Mouse (Mus musculus) ES-E14 (cell line): ENCODE results near the gene Rnd3. TPM values are rescaled to one million over a fixed set of nuclear protein-coding genes. Genes with fewer than 3 reads are reported as not detected.
A peak's percentile ranks its signal among the peaks of the same experiment; 100 is the strongest.

ENCODE experiments used
- DNase-seq: peaks from one replicate; pipeline ENCODE4 v3.0.0-alpha.2; 2013; ENCODE audit warnings: low read depth, low spot score
- H3K27ac ChIP-seq: 2 replicates; pipeline ENCODE4 v1.5.1; 2012; ENCODE audit warnings: low read depth, mild to moderate bottlenecking, low read length, moderate library complexity, mixed read lengths; ENCODE audit not compliant: poor library complexity, insufficient read depth, severe bottlenecking
- H3K36me3 ChIP-seq: 2 replicates; pipeline ENCODE4 v1.6.1; 2012; ENCODE audit warnings: mild to moderate bottlenecking, low read length, moderate library complexity, mixed read lengths; ENCODE audit not compliant: control insufficient read depth, poor library complexity, insufficient read depth, severe bottlenecking
- H3K4me1 ChIP-seq, 2 experiments: fragments of 150-350 bp in 1 of 2; sonication (generic) in 1 of 2; 2 replicates each; pipeline ENCODE4 v1.6.1; 2012; ENCODE audit warnings: low read length in 2 of 2, mild to moderate bottlenecking in 1 of 2, mixed read lengths in 1 of 2; ENCODE audit not compliant: control insufficient read depth in 2 of 2, insufficient read depth in 2 of 2, poor library complexity in 1 of 2
- H3K4me3 ChIP-seq, 2 experiments: fragments of 150-350 bp in 1 of 2; sonication (generic) in 1 of 2; 2 replicates each; pipeline ENCODE4 v1.5.1; 2012; ENCODE audit warnings: low read length in 2 of 2, low read depth in 1 of 2, mild to moderate bottlenecking in 1 of 2, mixed read lengths in 1 of 2; ENCODE audit not compliant: insufficient read depth in 1 of 2, poor library complexity in 1 of 2, severe bottlenecking in 1 of 2
- H3K9ac ChIP-seq: 2 replicates; pipeline ENCODE4 v1.6.1; 2012; ENCODE audit warnings: low read depth, mild to moderate bottlenecking, low read length, mixed read lengths; ENCODE audit not compliant: poor library complexity, insufficient read depth, severe bottlenecking
- H3K9me3 ChIP-seq: fragments of 150-350 bp; sonication (generic); 2 replicates; pipeline ENCODE4 v1.6.1; 2012; ENCODE audit warnings: low read depth, mild to moderate bottlenecking, low read length; ENCODE audit not compliant: control insufficient read depth, insufficient read depth
- CHD2 ChIP-seq: IDR thresholded peaks from 2 replicates; pipeline ENCODE4 v1.6.1; 2014; ENCODE audit warnings: mild to moderate bottlenecking, low read depth, low read length, inconsistent platforms
- HCFC1 ChIP-seq: IDR thresholded peaks from 2 replicates; pipeline ENCODE4 v1.6.1; 2012; ENCODE audit warnings: low read length, inconsistent platforms, borderline replicate concordance; ENCODE audit not compliant: insufficient read depth
- MAFK ChIP-seq: IDR thresholded peaks from 2 replicates; pipeline ENCODE4 v1.6.1; 2014; ENCODE audit warnings: mild to moderate bottlenecking, low read depth, low read length, inconsistent platforms; ENCODE audit not compliant: insufficient read depth
- ZC3H11A ChIP-seq: IDR thresholded peaks from 2 replicates; pipeline ENCODE4 v1.6.1; 2012; ENCODE audit warnings: low read depth, mild to moderate bottlenecking, inconsistent platforms, low read length, borderline replicate concordance
- ZNF384 ChIP-seq: IDR thresholded peaks from 2 replicates; pipeline ENCODE4 v1.6.1; 2012; ENCODE audit warnings: low read depth, low read length, inconsistent platforms
- in situ Hi-C, 2 experiments: fragments of 600-800 bp; cut with MboI; formaldehyde crosslinking; loops; one replicate each; pipeline ENCODE4 v1.15.1; 2025; ENCODE audit warnings: low sequenced_read_pairs in 2 of 2, inconsistent platforms in 1 of 2; ENCODE audit not compliant: unreplicated experiment in 2 of 2
- total RNA-seq: library from RNA; depleted of rRNA; stranded (reverse); fragments of 300-350 nt; gene quantifications from 2 replicates; pipeline ENCODE4 v1.2.3, GENCODE M21; 2012; rRNA removed

Rnd3 gene
- 15.5 and 28.8 TPM in 2 replicates for total RNA-seq

DNA sequence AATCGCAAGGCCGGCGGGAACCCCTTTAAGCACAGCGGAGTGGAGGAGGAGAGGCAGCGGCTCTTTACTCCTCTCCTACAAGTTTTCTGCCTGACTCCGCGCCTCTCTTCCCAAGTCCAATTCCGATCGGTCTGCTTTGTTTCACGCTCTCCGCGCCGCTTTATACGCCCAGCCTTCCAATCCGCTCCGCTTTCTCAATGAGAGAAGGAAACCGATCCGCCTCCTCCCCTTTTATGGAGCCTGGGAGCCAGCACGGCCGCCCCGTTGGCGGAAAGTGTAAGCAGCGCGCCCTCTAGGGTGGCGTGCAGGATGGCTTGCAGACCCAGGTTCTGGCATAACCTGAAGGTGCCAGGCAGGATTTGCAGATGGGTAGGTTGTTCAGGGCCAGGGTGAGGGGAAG, at the start of gene Rnd3:
TSS of gene Rnd3 (minus strand) at position 137 of the 400 bp plus-strand sequence.
- H3K4me3 ChIP-seq: peak within 1 kb of the TSS; percentile 72 to 84

DNA sequence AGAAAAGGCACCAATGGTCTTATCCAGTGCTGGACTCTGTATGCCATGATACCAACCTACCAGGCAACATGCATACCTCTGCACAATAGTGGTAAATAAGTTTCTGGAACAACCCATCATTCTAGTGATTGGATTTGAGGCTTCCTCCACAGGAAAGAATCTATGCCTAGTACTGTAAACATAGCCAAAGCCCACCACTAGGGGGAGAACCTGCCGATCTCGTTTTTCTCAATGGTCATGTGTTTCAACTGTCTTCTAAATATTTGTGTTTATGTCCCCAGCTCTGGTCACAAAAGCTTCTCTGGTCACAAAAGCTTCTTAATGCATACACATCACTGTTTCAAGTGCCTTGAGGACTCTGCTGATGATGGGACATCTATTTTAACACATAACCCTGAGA, 43.4 kb upstream of the Rnd3 start:
- Histone ChIP-seq H3K9me3 (no peaks in the 10 kb centered on the region), H3K4me3 (no peak overlapping the region), H3K4me1 (no peaks in the 10 kb centered on the region), H3K27ac (no peak overlapping the region), H3K9ac (no peak overlapping the region), H3K36me3 (no peaks in the 10 kb centered on the region)
- TF ChIP-seq MAFK (no peak), ZNF384 (no peak), ZC3H11A (peak; percentile 48; the same call in 1 of the 2 replicates), CHD2 (no peak), HCFC1 (no peak)
- in situ Hi-C loops: no loop called here
- peak; percentile 40 for DNase-seq

More for the DNA sequence above, at the start of gene Rnd3:
- Histone ChIP-seq H3K9ac (peak within 1 kb of the TSS; percentile 67), H3K9me3 (no peaks in the 10 kb centered on the region), H3K4me1 (peaks cover 0 to 4% of the 10 kb centered on the region in 2 experiments; a peak in 1 of 4 replicates), H3K36me3 (no peaks in the 10 kb centered on the region), H3K27ac (peak within 1 kb of the TSS; percentile 12; the same call in 1 of the 2 replicates)
- DNase-seq: peak; percentile 95
- in situ Hi-C loops: no loop called here
- TF ChIP-seq CHD2 (no peak), ZC3H11A (peak; percentile 76; the same call in 1 of the 2 replicates)

DNA sequence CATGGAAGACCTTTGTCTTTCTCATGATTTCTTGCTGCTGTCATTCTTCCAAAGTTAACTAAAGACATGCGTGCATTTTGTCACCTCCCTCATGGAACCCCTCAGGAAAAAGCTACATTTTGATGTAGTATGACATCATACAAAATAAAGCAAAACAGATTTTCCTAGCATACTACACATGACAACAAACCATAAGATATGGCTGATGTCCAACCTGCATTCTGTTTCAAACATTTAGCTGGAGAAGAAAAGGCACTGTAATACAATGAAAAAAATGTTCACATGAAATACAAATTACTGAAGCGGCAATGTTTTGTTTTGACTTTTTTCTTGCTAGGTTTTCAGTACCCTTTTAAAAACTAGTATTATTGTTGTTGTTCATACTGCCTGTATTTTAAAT, 36.9 kb upstream of the Rnd3 start:
- Histone ChIP-seq H3K36me3 (no peaks in the 10 kb centered on the region), H3K4me3 (no peak overlapping the region), H3K9ac (no peak overlapping the region), H3K9me3 (no peaks in the 10 kb centered on the region), H3K4me1 (no peaks in the 10 kb centered on the region), H3K27ac (no peak overlapping the region)
- no peak for DNase-seq
- in situ Hi-C loops: no loop called here
- no peak for TF ChIP-seq CHD2
- TF ChIP-seq ZNF384: no peak
- TF ChIP-seq HCFC1: no peak
- no peak for TF ChIP-seq MAFK
- no peak for TF ChIP-seq ZC3H11A

DNA sequence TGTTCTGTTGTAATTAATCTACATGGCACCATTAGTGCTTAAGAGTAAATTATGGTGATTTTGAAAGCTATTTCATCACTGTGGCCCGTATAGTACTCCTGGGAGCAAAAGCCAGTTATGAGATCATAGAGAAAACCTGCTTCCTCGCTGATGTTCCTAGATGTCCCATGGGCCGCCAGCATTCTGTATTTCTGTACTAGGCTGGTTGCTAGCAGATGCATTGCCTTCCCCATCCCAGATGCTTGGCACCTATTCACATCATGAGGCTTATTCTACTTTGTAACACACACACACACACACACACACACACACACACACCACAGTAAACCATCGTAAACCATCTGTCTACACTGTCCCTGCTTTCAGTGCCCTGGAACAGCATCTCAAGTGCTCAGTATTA, 34.1 kb upstream of the Rnd3 start:
- no peak for DNase-seq
- in situ Hi-C loops: no loop called here
- Histone ChIP-seq H3K4me1 (no peaks in the 10 kb centered on the region), H3K4me3 (no peak overlapping the region), H3K9me3 (no peaks in the 10 kb centered on the region), H3K36me3 (no peaks in the 10 kb centered on the region), H3K9ac (no peak overlapping the region), H3K27ac (no peak overlapping the region)
- TF ChIP-seq CHD2: no peak
- TF ChIP-seq MAFK: no peak
- TF ChIP-seq ZNF384: no peak

DNA sequence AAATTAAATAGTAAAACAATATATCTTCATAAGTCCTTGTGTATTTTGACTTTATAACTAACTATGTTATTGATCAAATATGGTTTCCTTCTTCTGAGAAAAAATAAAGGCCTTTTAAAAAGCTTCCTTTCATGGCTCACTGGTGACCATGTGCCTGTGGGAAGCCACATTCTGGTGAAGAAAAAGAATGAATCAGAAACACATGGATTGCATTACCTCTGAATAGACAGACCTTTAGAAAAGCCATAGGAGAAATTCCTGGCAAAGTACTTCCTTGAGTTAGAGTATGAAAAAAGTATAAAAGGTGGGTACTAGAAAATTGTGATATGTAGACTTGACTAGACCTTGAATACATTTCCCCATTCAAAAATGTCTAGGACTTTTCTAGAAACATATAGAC, 32.5 kb upstream of the Rnd3 start:
- Histone ChIP-seq H3K27ac (no peak overlapping the region), H3K4me1 (no peaks in the 10 kb centered on the region), H3K4me3 (no peak overlapping the region), H3K9me3 (no peaks in the 10 kb centered on the region), H3K9ac (no peak overlapping the region), H3K36me3 (no peaks in the 10 kb centered on the region)
- in situ Hi-C loops: no loop called here
- TF ChIP-seq ZC3H11A: no peak
- no peak for TF ChIP-seq HCFC1
- no peak for TF ChIP-seq ZNF384
- TF ChIP-seq CHD2: no peak
- TF ChIP-seq MAFK: no peak
- no peak for DNase-seq
